Mouse (Mus musculus): ENCODE measurements around the gene Prkcd.
"Not testable (repeated sequence)": the region's sequence is repeated elsewhere in the genome, so short reads cannot be mapped to it uniquely, and the experiment has no call there.

Gene Prkcd

DNA sequence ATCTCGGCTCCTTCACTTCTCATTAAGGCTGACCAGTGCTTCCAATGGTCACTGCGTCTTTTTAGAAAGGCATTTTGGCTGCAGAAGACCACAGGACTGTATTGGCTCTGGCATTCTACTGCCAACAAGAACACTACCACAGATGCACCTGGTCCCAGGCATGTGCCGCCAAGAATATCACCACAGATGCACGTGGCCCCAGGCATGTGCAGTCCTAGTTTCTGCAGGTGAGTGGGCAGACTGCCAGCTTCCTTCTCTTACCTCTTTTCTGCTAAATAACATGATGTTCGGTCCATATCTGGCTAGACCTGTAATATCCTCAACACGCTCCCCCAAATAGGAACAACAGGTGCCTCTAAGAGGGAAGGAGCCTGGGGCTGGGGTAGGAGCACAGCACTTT lies 17.8 kb downstream of the Prkcd start:
- no peak for DNase-seq (ENCODE audit: low spot score)

DNA sequence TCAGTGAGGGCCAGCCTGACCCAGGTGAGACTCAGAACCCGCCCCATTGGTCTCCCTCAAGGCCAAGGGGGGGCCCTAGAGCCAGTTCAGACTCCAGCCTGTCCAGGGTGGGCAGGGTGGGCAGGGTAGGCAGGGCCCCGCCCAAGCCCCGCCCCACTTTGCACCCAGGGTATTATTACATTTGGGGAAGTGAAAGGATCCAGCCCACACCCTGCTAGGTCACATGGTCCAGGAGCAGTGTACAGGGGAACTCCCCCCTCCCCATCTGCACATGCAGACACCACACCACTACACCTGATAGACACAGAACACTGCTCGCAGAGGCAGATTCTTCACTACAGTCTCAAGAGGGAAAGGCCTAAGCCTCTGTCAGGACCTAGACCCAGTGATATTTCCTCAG lies 18.3 kb downstream of the Prkcd start:
- no peak for DNase-seq (ENCODE audit: low spot score)

DNA sequence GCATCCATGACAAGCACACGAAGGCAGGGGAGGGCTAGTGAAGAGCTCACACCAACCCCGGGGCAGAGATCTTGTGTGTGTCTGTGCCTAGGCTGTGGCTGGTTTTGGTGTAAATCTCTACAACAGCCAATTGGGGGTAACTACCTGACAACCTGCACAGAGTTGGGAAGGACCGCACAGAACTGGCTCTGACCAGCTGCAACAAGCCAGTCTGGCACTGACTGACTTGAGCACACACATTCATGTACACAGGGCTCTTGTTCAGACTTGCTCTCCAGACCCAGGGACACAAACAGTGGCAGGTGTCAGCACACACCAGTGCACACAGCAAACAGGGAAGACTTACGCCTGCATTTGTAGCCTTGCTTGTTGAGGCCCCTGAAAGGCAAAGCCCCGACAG lies 19.2 kb downstream of the Prkcd start:
- DNase-seq (ENCODE audit: low spot score) = no peak

DNA sequence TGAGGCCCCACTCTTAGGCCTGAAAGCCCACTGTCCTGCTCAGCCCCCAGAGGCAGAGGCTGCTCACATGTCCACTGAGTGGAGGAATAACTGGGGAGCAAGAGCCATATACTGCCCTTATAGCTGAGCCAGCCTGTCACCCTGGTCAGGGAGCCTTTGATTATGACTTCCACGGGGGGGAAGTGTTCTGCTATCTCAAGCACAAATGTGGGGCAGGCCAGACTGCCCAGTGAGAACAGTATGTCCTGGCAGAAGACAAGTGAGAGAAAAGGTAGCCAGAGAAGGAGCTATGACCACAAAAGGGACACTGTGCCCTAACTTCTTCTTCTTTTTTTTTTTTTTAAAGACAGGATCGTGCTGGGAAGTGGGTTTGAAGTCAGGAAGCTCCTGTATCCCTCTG lies 28.9 kb downstream of the Prkcd start:
- no peak for DNase-seq (ENCODE audit: low spot score)

DNA sequence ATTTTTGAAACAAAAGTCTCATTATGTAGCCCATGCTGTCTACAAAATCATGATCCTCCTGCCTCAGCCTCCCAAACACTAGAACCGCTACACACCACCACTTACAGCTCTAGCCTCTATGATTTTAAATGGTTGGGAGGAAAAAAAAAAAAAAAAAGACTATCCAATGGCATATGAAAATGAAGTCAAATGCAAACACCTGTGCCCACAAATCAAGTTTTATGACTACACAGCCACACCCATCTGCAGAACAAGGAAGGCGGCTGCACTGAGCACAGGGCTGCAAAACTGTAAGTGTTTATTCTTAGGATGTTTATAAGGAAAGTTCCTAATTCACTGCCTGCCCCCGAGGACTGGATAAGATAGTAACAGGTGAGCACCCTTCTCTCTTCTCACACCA lies 29.6 kb downstream of the Prkcd start:
- DNase-seq (ENCODE audit: low spot score) = no peak

DNA sequence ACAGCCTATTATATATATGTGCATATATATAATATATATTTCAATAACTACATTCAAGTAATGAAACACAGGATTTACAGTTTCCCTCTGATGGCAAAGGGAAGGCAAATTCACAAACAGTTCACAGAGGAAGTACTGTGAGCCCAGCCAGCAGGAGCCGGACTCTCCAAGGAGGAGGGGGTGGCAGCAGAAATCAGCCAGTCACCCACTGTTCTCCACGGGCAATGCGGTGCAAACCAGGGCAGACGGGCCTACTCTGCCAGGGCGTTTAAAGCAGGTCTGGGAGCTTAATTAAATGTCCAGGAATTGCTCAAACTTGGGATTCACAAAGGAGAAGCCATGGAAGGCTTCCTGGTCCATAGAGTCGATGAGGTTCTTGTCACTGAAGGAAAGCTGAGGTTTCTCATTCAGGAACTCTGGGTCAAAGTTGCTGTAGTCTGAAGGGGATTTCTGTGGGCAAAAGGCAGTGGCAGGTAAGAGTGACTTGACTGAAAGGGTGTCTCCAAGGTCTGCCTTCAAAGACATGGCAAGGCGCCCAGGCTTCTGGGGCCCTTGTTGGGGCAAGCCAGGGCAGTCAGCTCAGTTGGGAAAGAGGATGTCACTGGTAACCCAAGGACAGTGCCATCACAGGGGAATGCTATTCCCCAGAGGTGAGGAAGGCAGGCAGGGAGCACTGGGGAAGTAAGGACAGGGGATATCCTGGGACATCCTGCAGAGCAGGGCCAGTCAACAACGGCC lies 30.3 kb downstream of the Prkcd start:
- DNase-seq (ENCODE audit: low spot score) = no peak

DNA sequence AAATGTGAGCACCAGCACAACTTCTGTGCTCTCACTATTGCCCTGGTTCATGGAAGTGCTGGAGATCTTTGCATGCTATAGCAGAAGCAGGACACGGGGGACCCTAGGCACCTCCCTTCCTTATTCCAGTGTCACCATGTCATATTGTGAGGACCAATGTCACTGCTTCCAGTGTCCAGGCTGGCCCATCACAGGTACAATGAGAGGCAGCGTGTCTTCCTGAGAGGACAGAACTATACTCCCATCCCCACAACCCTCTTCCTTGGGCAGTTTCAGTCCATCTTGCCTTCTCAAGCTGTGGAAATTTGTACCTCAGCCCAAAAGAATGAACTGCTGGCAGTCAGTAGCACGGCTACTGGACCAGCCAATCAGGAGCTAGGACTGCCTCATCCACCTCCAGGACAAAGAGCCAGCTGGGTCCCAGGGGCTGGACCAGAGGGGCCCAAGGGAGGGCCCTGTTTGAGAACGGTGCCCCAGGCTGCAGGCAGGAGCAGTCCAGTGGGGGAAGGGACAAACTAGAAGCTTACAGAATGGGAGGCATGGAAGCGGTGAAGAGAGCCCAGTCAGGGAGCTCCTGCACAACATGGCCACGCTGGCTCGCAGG lies 31.8 kb downstream of the Prkcd start:
- DNase-seq (ENCODE audit: low spot score) = peak; percentile 69

DNA sequence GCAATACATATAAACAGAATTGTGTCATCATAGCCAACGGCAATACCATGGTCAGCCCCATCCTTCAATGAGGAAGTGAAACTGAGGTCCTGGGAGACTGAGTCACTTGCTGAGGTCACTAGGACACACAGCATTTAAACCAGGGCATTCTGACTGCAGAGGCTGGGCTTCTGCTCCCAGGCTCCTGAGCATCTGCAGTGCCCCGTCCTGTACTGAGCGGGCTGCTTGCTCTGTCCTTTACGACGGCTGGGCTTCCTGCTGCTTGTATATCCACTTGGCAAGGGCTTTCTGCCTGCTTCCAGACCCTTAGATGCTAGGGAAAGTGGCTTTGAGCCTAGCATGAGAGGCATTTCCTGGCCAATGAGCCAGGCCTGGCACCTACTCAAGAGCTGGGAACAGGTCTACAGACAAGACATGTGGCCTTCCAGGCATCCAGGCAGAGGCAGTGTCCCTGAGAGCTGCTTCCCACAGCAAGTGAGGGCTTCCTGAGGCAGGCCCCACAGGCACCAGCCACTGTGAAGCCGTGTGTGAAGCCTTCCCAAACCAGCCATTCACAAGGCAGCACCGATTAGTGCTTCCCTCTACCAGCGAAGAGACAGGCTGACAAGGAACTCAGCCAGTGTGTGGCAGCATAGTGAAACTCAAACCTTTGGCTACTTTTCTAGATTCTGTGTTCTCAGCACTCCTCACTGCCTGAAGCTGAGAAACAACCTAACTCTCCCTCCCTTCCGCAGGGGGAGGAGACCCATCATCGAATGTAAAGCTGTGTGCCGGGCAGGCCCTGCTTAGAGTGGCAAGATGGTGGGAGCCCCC lies 32.5 kb downstream of the Prkcd start:
- DNase-seq (ENCODE audit: low spot score) = peak; percentile 60

DNA sequence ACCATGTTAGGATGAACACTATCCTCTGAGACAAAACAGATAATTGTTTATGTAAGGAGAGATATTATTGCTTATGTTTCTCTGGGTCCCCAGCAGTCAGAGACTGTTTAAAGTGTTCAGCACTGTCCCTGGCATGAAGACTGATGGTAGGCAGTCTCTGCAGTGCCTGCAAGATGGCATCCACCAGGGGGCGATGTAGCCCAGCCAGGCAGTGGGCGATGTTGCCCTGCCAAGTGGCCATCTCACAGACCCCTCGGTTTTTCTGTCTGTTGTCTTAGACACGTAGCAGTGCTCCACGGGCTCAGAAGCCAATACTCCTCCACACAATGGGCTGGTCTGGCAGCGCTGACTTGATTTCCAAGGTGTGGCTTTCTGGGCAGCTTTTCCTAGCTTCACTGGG lies 34.6 kb downstream of the Prkcd start:
- DNase-seq (ENCODE audit: low spot score) = peak; percentile 92

DNA sequence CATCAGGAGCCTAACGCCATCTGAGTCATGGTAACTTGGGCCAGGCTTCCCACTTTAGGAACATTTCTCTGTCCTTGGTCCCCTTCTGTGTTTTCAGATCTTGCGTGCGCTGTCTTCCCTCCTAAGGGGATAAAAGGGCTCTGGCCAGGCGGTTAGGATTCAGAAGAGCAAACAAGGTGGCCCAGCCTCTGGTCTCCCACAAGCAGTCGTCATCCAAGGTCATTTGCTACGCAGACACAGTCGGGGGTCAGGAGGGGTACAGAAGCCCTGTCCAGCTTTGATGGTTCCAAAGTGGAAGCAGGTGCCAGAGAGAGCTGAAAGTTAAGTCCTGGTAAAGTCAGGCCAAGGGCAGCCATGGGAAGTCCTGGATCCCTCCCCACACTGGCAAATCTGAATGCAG lies 35.1 kb downstream of the Prkcd start:
- no peak for DNase-seq (ENCODE audit: low spot score)

DNA sequence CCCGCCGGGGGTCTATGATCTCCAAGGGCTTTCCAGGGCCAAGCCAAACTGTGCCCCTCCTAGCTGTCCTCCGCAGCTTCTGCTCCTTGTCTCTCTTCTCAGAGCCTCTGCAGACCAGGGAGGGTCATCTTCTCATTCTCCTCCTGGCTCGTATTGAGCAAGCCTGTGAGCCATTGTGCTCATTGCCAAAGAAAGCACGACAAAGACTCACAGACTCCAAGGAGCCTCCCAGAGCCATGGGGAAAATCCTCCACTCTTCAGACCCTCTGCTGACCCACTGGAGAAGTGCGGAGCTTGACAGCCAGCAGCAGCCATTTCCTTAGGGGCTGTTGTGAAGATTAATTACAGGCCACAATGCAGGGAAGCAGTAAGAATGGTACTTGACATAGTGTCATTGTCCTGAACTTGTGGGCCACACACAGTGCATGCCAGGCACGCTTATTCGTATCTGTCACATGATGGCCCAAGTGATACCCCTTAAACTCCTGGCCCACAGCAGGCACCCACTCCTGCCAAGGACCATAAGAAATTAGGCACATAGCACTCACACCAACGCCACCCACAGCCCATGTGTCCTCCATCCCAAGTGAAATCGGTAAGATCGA lies 35.9 kb downstream of the Prkcd start:
- DNase-seq (ENCODE audit: low spot score) = no peak

DNA sequence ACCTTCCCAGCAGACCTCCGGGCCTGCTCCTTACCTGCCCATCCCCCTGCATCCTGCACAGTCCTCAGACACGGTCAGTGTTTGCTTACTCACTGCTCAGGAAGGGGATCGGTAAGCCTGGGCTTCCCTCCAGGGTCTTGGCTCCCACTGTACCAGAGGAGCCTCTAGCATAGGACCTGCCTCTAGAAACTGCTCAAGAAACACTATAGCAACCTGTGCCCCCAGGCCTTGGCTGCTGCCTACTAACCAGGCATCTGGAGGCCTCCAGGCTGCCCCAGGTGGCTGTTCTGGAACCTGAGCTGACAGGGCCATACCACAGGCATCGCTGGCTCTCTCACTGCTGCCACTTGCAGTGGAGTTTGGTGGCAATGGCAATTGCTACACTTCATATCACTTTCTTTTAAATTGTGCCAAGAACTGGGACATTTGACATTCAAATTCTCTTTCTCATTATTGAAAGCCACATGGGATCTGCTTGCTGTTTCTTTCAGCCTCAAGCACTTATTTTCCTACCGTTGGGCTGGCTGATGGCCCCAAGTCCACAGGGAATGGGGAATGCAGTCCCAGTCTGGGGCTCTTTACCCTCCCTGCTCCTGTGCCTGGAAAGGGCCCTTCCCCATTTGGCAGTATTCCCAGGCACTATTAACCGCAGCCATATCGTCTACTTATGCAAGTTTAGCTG lies 39.1 kb downstream of the Prkcd start:
- DNase-seq (ENCODE audit: low spot score) = no peak

DNA sequence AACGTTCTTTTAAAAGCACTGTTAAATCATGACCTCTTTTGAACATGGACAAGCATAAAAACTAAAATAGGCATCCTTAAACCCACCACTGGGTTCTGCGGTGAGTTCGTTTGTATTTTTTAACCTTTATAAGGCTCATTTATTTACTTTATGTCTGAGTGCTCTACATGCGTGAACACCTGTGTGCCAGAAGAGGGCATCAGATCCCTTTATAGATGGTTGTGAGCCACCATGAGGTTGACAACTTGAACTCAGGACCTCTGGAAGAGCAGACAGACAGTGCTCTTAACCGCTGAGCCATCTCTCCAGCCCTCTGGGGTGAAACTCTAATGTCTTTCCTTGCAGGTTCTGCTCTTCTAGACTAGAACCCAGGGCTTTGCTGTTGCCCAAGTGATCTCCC lies 40.7 kb downstream of the Prkcd start:
- DNase-seq (ENCODE audit: low spot score) = no peak

DNA sequence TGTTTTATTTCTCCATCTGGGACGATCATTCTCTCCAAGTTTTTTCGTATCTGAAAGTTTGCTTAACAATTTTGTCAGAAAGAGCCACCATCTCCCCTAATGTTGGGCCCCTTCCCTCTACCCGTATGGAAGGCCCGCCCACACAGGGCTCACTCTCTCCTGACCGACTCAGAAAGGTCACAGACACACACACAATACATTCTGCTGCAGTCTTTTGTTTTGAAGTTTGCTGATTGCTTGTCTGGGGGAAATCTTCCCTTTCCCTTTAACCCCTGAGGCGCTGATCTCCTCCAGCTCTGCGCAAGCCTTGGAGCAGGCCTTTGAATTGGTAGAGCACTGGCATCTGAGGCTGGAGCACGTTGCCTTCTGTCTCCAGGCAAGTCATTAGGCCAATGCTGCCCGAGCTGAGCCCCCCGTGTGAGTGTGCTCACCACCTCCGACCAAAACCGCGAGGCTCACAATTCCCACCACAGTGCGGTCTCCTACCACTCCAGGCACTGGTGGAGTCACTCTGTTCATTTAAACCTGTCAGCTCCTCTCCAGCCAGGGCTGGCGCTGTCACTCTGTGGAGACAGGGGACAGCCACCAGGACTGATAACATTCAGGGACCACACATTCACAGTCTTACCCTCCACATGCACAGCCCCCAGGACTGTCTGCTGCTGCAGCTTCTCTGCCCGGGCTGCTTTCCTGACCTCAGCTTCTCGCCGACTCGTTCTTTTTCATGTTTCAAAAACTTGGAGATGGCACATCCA lies 41.3 kb downstream of the Prkcd start:
- peak; percentile 47 for DNase-seq (ENCODE audit: low spot score)

DNA sequence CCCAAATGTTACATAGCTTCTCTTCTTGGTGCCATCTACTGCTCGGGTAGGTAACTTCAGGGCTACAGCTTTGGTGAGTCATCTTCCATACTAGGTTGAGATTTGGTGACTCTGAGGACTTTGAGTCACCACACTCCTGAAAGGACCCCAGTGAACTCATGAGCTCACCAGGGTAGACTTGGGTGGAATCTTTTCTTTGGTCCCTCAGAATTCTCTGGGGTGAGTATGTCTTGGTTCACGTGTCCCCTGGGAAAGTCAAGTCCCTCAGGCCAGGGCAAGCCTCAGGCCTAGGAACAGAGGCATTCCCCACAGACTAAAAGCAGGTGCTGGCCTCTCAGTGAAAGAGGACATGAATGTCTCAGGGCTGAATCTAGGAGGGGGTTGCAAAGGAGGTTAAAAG lies 41.9 kb downstream of the Prkcd start:
- DNase-seq (ENCODE audit: low spot score) = no peak

DNA sequence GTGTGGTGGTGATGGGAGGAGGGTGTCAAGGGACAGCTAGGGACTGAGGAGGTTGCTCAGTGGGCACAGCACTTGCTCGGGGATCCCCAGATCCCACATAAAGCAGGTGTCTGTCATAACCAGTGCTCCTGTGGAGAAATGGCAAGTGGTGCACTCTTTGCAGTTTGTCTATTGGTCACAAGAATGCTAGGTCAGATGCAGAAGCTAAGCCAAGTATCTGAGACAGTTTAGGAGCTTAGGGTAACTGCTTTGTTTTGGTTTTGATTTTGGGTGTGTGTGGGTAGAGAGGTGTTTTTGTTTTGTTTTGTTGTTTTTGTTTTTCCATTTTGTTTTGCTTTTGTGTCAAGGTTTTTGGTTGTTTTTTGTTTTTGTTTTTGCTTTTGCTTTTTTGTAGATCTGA lies 44.8 kb downstream of the Prkcd start:
- DNase-seq (ENCODE audit: low spot score) = no peak

DNA sequence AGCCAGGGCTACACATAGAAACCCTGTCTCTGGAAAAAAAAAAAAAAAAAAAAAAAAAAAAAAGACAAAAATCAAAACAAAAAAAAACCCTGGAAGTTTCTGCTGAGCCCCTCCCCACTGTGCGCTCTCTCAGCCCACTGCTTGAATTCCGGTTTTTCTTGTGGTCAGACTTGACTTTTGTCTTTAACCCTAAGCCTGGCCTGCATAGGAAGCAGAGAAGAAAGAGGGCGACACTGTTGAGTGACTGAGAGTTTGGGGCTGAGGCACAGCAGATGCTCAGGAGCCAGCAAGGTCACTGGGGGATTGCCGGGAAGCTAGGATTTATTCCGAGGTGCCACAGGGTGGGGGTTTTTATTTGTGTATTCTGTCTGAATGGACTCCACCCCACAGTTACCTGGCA lies 46.1 kb downstream of the Prkcd start:
- DNase-seq (ENCODE audit: low spot score) = no peak

DNA sequence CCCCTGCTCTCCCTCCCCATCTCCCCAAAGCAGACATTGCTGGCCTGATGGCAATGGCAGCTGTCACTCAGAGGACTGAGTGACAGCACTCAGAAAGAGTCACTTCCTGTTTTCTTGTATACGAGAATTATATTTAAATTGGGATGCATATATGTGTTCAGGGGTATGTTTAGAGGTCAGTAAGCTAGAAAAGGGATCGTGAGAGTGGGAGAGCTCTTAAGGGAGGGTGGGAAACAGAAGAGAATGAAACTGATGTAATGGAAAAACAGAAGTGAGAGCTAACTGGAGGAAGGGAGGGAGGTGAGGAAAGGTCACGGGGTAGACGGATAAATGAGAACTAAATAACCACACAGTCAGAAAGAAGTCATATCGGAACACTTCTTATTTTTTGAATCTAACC lies 46.8 kb downstream of the Prkcd start:
- no peak for DNase-seq (ENCODE audit: low spot score)

DNA sequence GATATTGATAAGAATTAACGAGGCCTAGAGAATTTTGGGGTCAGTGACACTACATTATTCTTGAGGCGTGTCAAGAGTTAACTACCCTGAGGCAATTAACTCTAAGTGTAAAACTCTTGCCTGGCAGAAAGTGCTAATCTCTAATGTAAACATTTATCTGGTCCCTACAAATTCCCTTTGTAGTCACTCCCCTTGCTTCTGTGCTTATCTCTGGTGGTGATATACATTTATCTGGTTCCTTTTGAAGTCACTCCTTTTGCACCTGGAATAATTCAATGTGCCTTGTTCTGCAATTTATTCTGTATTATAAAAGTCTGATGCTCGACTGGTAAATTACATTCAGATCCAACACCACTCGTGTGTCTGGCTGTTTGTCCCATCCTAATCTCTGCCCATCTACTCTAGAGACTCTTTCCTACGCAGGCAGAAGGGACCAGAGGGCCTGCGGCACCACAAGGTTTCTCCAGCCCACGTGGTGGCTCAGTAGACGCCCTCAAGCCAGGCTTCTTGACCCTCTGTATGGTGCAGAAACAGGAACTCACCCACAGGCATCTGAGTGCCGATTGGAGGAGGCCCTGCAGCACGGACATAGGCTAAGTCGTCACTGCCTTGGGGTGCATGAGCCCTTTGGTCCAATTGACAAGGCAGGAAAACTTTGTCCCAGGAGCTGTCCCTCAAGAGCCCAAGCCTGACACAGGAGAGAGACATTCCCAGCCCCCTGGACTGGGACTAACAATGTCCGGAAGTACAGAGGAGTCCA lies 48.5 kb downstream of the Prkcd start:
- DNase-seq (ENCODE audit: low spot score) = not testable (repeated sequence)

DNA sequence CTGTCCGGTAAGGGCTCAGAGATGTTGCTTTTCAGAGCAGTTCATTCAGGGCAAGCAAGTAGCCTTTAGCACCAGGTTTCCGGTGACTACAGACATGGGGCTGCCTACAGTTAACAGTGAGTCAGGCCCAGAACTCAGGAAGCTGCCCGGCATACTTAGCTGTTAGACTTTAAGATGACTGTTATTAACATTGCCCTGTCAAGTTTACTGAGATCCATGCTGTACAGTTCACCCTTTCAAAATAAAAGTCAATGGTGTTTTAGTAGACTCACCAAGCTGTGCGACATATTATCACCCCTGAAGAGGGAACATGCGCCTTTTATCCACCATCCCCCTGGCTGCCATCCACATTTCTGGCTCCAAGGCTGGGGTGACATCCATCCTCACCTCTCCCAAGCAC lies 49.8 kb downstream of the Prkcd start:
- DNase-seq (ENCODE audit: low spot score) = no peak

DNA sequence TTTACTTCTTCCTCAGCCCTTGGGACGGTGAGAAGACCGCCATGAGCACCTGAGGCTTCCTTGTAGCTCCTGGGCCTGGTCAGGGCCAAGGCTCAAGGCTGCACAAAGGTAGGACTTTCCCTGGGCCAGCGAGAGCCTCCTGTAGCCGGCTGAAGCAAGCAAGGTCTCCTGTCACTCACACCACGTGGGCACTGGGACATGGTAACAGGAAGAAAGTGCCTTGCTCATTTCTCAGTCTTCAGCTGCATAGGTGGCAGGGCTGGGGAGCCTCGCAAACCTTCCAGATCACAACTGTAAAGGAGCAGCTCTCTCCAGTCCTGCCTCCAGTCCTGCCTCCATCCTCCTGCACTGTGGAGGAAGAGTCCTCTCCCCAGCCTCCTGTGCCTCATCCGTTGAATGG lies 50.2 kb downstream of the Prkcd start:
- DNase-seq (ENCODE audit: low spot score) = no peak
